8 mouse cellular contexts compared by ENCODE assay signal in genomic region chr5:45534319-45535098, GRCm38 (mm10). TPM values are rescaled to one million over a fixed set of nuclear protein-coding genes. Genes with fewer than 3 reads are reported as not detected.
DNase-seq lines count a peak whose midpoint lies in the region; ATAC-seq and TF ChIP-seq lines count a peak whose summit lies in the region.

No protein-coding gene starts in this region.

- TF ChIP-seq CTCF in lung, adult 2 months (IDR thresholded peaks at IDR 0.05; ENCODE audit: insufficient read depth, low read length) = peak; percentile 46

- WGBS in forebrain, embryonic 10.5 days = 4% methylated on average over 16 of the region's 17 CpGs
- 6% methylated on average over 17 of the region's 17 CpGs for WGBS in hindbrain, embryonic 10.5 days
- 7% methylated on average over 16 of the region's 17 CpGs for WGBS in lung, adult 2 months

- peaks cover 20% of the 10 kb centered on the region for H3K36me3 ChIP-seq in forebrain, embryonic 10.5 days (replicated peaks)
- H3K36me3 ChIP-seq in hindbrain, embryonic 10.5 days = peaks cover 21% of the 10 kb centered on the region

- peak; percentile 45; the same call in 1 of the 2 replicates for ATAC-seq in neutrophil, adult 5-6 weeks (ENCODE audit: extremely low read depth, insufficient number of reproducible peaks, low FRiP score, poor library complexity, severe bottlenecking)

- no peaks in the 10 kb centered on the region for H3K9me3 ChIP-seq in forebrain, embryonic 10.5 days
- H3K9me3 ChIP-seq in hindbrain, embryonic 10.5 days = no peaks in the 10 kb centered on the region

- H3K4me3 ChIP-seq in forebrain, embryonic 10.5 days = peak overlapping the region; percentile 30
- H3K4me3 ChIP-seq in hindbrain, embryonic 10.5 days = no peak overlapping the region
- H3K4me3 ChIP-seq in lung, adult 2 months (replicated peaks; ENCODE audit: extremely low read depth, low read depth, low read length) = no peak overlapping the region

- no peaks in the 10 kb centered on the region for H3K27me3 ChIP-seq in forebrain, embryonic 10.5 days (ENCODE audit: poor library complexity, severe bottlenecking)
- no peaks in the 10 kb centered on the region for H3K27me3 ChIP-seq in hindbrain, embryonic 10.5 days (ENCODE audit: insufficient read depth, poor library complexity, severe bottlenecking)

- H3K4me1 ChIP-seq in forebrain, embryonic 10.5 days = peaks cover 9% of the 10 kb centered on the region
- peaks cover 7% of the 10 kb centered on the region; the same call in 1 of the 2 replicates for H3K4me1 ChIP-seq in hindbrain, embryonic 10.5 days (replicated peaks)
- no peaks in the 10 kb centered on the region; the same call in 1 of the 2 replicates for H3K4me1 ChIP-seq in lung, adult 2 months (ENCODE audit: control insufficient read depth, insufficient read depth, low read length)

- peak; percentile 93 for DNase-seq in ES-CJ7 (ENCODE audit: low read depth, low spot score)
- peak; percentile 81 for DNase-seq in brain, adult 2 months (ENCODE audit: low read depth, low spot score)
- DNase-seq in forebrain, embryonic 10.5 days (ENCODE audit: extremely low spot score, low spot score) = peak; percentile 77
- DNase-seq in hindbrain, embryonic 10.5 days (ENCODE audit: low spot score) = peak; percentile 80
- DNase-seq in layer of hippocampus, adult 8-10 months (ENCODE audit: low spot score in 2 of 2) = peak; percentile 60 to 76
- DNase-seq in lung, adult 2 months = peak; percentile 56
- DNase-seq in thymus, postnatal 25 days = peak; percentile 83

- H3K27ac ChIP-seq in forebrain, embryonic 10.5 days = 0 out of 2 replicates have a peak overlapping the region, but pooled peaks have one; percentile 4
- H3K27ac ChIP-seq in hindbrain, embryonic 10.5 days = no peak overlapping the region

- TF ChIP-seq POLR2A in lung, adult 2 months (IDR thresholded peaks at IDR 0.05; ENCODE audit: borderline replicate concordance, extremely low read depth, low read depth, low read length) = no peak

RNA-seq across cellular contexts. Expression of gene Med28, which starts 14.5 kb away (rescaled TPM):
- 287 and 301 TPM in 2 replicates for polyA plus RNA-seq in forebrain, embryonic 10.5 days (2016; fragmentation: Nextera tagmentation; extraction: Ambion mirVana)
- polyA plus RNA-seq in hindbrain, embryonic 10.5 days (2016; fragmentation: Nextera tagmentation; extraction: Ambion mirVana) = 295 and 341 TPM in 2 replicates
- 100 to 1,000 TPM in 3 of 4 experiments, 10 to 100 TPM in 1; 88.0 to 105 (median 102) TPM for total RNA-seq in layer of hippocampus, adult 8-10 months (2022)
- 96.6 and 99.9 TPM in 2 replicates for polyA plus RNA-seq in lung, adult 2 months (2012; rRNA removed)
- 36.0 and 43.6 TPM in 2 replicates for total RNA-seq in neutrophil, adult 5-6 weeks (2017)

RNA-seq across cellular contexts. Expression of gene Lap3, which starts 41.3 kb away (rescaled TPM):
- polyA plus RNA-seq in forebrain, embryonic 10.5 days (2016; fragmentation: Nextera tagmentation; extraction: Ambion mirVana) = 114 and 116 TPM in 2 replicates
- 82.3 and 103 TPM in 2 replicates for polyA plus RNA-seq in hindbrain, embryonic 10.5 days (2016; fragmentation: Nextera tagmentation; extraction: Ambion mirVana)
- 10 to 100 TPM; 62.0 to 95.0 (median 71.4) TPM for total RNA-seq in layer of hippocampus, adult 8-10 months (2022)
- polyA plus RNA-seq in lung, adult 2 months (2012; rRNA removed) = 9.9 and 14.7 TPM in 2 replicates
- 6.1 and 6.8 TPM in 2 replicates for total RNA-seq in neutrophil, adult 5-6 weeks (2017)
